Mouse (Mus musculus): ENCODE data around the gene Gpr63. TPM values are rescaled to one million over a fixed set of nuclear protein-coding genes. Genes with fewer than 3 reads are reported as not detected.
"Not testable (repeated sequence)": the region's sequence is repeated elsewhere in the genome, so short reads cannot be mapped to it uniquely, and the experiment has no call there.

Gpr63 gene
- polyA plus RNA-seq, 1 experiment from 2014 or later, result 1.7 TPM

- Histone ChIP-seq H3K36me3 (replicated peaks) (peaks cover 17% of the 10 kb centered on the region), H3K9me3 (no peaks in the 10 kb centered on the region), H3K4me1 (no peaks in the 10 kb centered on the region), H3K27ac (no peak overlapping the region), H3K4me3 (no peak overlapping the region), H3K27me3 (ENCODE audit: poor library complexity, severe bottlenecking) (no peaks in the 10 kb centered on the region)
- WGBS, result 93% methylated on average over 3 of the region's 3 CpGs
- no peak for DNase-seq (ENCODE audit: extremely low spot score, low spot score)
Measured at GRCm38 (mm10) chr4:25012726-25013125, 46.5 kb downstream of the Gpr63 start.

- Histone ChIP-seq H3K4me1 (no peaks in the 10 kb centered on the region), H3K4me3 (no peak overlapping the region), H3K27me3 (ENCODE audit: poor library complexity, severe bottlenecking) (no peaks in the 10 kb centered on the region), H3K9me3 (no peaks in the 10 kb centered on the region), H3K36me3 (replicated peaks) (no peaks in the 10 kb centered on the region), H3K27ac (no peak overlapping the region)
- 93% methylated on average over 2 of the region's 2 CpGs for WGBS
- DNase-seq (ENCODE audit: extremely low spot score, low spot score), result no peak
Measured at GRCm38 (mm10) chr4:25015017-25015655, 48.9 kb downstream of the Gpr63 start.

- H3K27ac ChIP-seq, result no peak overlapping the region
- H3K9me3 ChIP-seq, result no peaks in the 10 kb centered on the region
- no peaks in the 10 kb centered on the region for H3K27me3 ChIP-seq (ENCODE audit: poor library complexity, severe bottlenecking)
- no peak overlapping the region for H3K4me3 ChIP-seq
- H3K4me1 ChIP-seq, result no peaks in the 10 kb centered on the region
- DNase-seq (ENCODE audit: extremely low spot score, low spot score), result no peak
- WGBS, result 90% methylated on average over 2 of the region's 2 CpGs
- no peaks in the 10 kb centered on the region for H3K36me3 ChIP-seq (replicated peaks)
Measured at GRCm38 (mm10) chr4:25028252-25028651, 62.0 kb downstream of the Gpr63 start.

GRCm38 (mm10) chr4:25028752-25029151 is 62.5 kb downstream of the Gpr63 start:
- no peak overlapping the region for H3K27ac ChIP-seq
- WGBS, result 71% methylated on average over 1 of the region's 1 CpGs
- H3K4me3 ChIP-seq, result no peak overlapping the region
- H3K9me3 ChIP-seq, result no peaks in the 10 kb centered on the region
- H3K4me1 ChIP-seq, result no peaks in the 10 kb centered on the region
- no peaks in the 10 kb centered on the region for H3K36me3 ChIP-seq (replicated peaks)
- DNase-seq (ENCODE audit: extremely low spot score, low spot score), result no peak
- no peaks in the 10 kb centered on the region for H3K27me3 ChIP-seq (ENCODE audit: poor library complexity, severe bottlenecking)

GRCm38 (mm10) chr4:25029875-25030274 is 63.7 kb downstream of the Gpr63 start:
- Histone ChIP-seq H3K36me3 (replicated peaks) (no peaks in the 10 kb centered on the region), H3K4me1 (no peaks in the 10 kb centered on the region), H3K4me3 (no peak overlapping the region), H3K9me3 (no peaks in the 10 kb centered on the region), H3K27me3 (ENCODE audit: poor library complexity, severe bottlenecking) (no peaks in the 10 kb centered on the region), H3K27ac (no peak overlapping the region)
- WGBS, result 85% methylated on average over 4 of the region's 4 CpGs
- no peak for DNase-seq (ENCODE audit: extremely low spot score, low spot score)

- Histone ChIP-seq H3K27ac (no peak overlapping the region), H3K4me1 (no peaks in the 10 kb centered on the region), H3K4me3 (no peak overlapping the region), H3K9me3 (no peaks in the 10 kb centered on the region), H3K36me3 (replicated peaks) (no peaks in the 10 kb centered on the region), H3K27me3 (ENCODE audit: poor library complexity, severe bottlenecking) (no peaks in the 10 kb centered on the region)
- DNase-seq (ENCODE audit: extremely low spot score, low spot score), result no peak
- 29% methylated on average over 6 of the region's 6 CpGs for WGBS
Measured at GRCm38 (mm10) chr4:25035158-25035791, 69.1 kb downstream of the Gpr63 start.

GRCm38 (mm10) chr4:25035806-25036205 is 69.6 kb downstream of the Gpr63 start:
- Histone ChIP-seq H3K36me3 (replicated peaks) (no peaks in the 10 kb centered on the region), H3K9me3 (no peaks in the 10 kb centered on the region), H3K4me3 (no peak overlapping the region), H3K4me1 (no peaks in the 10 kb centered on the region), H3K27ac (no peak overlapping the region), H3K27me3 (ENCODE audit: poor library complexity, severe bottlenecking) (no peaks in the 10 kb centered on the region)
- no peak for DNase-seq (ENCODE audit: extremely low spot score, low spot score)
- WGBS, result 68% methylated on average over 2 of the region's 2 CpGs

- Histone ChIP-seq H3K27me3 (ENCODE audit: poor library complexity, severe bottlenecking) (no peaks in the 10 kb centered on the region), H3K4me1 (no peaks in the 10 kb centered on the region), H3K9me3 (peaks cover 2% of the 10 kb centered on the region; the same call in 1 of the 2 replicates), H3K4me3 (no peak overlapping the region), H3K36me3 (replicated peaks) (no peaks in the 10 kb centered on the region), H3K27ac (no peak overlapping the region)
- WGBS, result 79% methylated on average over 2 of the region's 2 CpGs
- DNase-seq (ENCODE audit: extremely low spot score, low spot score), result no peak
Measured at GRCm38 (mm10) chr4:25037260-25037659, 71.1 kb downstream of the Gpr63 start.

- 69% methylated on average over 1 of the region's 1 CpGs for WGBS
- not testable (repeated sequence) for H3K4me1 ChIP-seq; H3K27me3 ChIP-seq (ENCODE audit: poor library complexity, severe bottlenecking); H3K9me3 ChIP-seq; H3K4me3 ChIP-seq; H3K27ac ChIP-seq; H3K36me3 ChIP-seq (replicated peaks); DNase-seq (ENCODE audit: extremely low spot score, low spot score)
Measured at GRCm38 (mm10) chr4:25055541-25055940, 89.3 kb downstream of the Gpr63 start.

Other genes starting within 250 kb of the Gpr63 start
- 3.7 and 3.8 TPM in 2 replicates for gene Klhl32, start 115.3 kb upstream of the Gpr63 start, polyA plus RNA-seq (2016; fragmentation: Nextera tagmentation; extraction: Ambion mirVana)
- 64.7 and 65.2 TPM in 2 replicates for gene Ndufaf4, start 68.3 kb upstream of the Gpr63 start, polyA plus RNA-seq (2016; fragmentation: Nextera tagmentation; extraction: Ambion mirVana)

Measured in forebrain, embryonic 10.5 days (tissue).